Mouse (Mus musculus) cerebellum, adult 8-10 months (tissue): ENCODE measurements around the gene Dcaf12.

ENCODE experiments used
- DNase-seq: peaks from one replicate; pipeline ENCODE4 v3.0.0; 2022

The Dcaf12 gene

DNA sequence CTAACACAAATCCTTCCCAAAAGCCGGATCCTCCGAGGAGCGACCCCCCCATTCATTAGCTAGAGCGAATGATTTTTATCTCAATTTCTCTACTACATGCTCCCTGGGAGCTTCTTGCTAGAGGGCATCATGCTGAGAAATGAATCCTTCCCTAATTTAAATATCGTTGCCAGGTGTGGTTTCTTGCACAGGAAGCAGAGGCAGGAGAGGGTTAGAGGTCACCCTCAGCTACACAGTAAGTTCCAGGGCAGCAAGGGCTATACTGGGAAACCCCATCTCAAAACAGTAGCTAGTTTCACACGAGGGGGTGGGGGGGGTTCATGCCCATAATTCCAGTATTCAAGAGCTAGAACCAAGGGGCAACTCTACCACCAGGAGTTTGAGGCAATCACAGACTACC, 7.3 kb downstream of the Dcaf12 start:
- DNase-seq, result no peak

DNA sequence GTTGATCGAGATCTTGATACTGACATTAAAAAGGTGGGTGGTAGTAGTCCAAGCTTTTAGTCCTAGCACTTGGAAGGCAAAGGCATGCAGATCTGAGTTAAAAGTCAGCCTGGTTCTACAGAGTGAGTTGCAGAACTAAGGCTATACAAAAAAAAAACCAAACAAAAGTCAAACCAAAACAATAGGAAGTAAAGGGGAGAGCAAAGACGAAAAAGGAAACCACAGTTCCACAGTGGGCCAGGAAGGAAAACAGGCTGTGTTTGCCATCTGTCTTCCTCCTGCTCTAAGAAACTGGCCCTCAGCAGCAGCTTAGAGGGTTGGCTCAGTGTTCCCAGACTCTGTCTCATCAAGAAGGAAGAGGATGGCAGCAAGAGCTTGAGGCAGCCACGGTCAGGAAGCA, 10.4 kb downstream of the Dcaf12 start:
- DNase-seq, result no peak

DNA sequence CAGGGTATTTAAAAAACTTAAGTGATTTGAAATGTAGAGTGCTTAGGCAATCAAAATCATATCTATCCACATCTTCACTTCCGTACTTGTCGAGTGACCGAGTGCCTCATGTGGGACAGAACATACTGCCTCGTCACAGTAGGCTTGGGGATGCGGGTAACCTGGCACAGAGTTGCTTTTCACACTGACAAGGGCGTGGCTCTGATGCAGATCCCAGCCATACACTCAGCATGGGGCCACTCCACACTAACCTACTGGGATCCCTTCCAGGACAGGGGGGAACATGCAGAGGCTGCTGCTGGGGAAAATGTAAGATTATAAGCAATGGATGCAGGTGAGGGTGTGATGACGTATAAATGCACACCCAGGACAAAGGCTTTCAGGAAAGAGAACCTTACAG, 11.0 kb downstream of the Dcaf12 start:
- DNase-seq, result no peak

DNA sequence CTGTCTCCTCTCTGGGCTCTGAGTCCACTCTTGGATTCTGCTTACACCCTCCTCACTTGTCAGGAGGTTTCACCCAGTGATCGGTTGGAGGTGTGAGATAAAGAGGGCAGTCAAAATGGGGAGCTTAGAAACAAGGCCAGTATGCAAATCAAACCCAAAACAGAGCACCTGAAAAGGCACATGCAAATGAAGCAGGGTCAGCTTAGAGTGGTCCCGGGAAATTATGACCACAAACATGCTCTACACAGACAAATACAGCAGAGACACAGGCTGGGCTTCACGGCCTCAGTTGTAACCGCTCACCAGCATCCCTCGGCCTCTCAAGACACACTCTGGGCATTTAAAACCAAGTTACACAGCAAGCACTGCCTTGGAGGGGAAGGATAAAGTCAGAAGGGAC, 15.7 kb downstream of the Dcaf12 start:
- no peak for DNase-seq

DNA sequence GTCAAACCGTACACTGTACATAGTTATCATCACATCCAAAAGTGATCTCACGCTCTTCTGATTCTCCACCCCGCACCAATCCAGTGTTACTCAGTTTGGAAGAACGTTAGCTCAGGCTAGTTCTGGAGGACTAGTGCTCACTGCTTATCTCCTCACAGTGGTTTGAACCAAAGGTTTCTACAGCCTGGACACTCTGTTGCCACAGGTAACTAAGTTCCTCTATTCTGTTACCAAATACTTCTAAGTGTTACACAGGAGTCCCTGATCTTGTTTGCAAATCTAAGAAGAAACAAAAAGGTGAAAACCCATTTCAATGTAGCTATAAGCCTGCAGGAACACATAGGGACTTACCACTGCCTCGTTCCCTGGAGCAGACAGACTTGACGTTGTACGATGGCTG, 18.7 kb downstream of the Dcaf12 start:
- DNase-seq, result no peak

DNA sequence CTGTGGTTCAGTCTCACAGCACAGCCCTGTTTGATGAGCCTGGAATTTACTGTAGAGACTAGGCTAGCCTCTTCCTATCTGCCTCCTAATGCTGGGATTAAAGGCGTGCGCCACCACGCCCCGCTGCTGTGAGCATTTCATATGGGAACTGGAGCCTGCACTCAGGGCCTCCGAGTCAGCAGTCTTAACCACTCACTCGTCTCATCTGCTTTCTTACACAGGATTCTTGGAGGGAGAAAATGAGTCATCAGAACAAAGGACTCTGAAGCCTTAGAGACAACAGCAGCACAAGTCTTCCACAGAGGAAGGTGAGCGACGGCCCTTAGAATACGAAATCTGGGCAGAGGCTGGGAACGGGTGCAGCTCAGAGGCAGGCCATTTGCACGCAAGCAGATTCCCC, 19.2 kb downstream of the Dcaf12 start:
- no peak for DNase-seq

DNA sequence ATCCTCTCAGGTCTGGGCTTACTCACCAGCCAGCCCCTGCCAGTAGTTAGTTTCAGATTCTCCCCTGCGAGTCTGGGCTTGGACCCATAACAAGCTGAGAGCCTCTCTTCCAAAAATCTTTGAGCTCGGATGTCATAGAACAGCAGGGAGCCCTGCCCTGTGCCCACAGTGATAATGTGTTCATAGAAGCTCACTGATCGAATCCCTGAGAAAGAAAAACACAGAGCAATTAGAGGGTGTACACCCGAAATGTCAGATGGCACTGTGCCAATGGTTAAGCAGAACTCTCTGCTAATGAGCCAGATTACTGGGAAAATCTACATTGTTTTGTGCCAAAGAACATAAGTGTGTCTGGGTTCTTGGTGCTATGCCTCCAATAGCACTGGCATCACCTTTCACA, 20.8 kb downstream of the Dcaf12 start:
- no peak for DNase-seq

DNA sequence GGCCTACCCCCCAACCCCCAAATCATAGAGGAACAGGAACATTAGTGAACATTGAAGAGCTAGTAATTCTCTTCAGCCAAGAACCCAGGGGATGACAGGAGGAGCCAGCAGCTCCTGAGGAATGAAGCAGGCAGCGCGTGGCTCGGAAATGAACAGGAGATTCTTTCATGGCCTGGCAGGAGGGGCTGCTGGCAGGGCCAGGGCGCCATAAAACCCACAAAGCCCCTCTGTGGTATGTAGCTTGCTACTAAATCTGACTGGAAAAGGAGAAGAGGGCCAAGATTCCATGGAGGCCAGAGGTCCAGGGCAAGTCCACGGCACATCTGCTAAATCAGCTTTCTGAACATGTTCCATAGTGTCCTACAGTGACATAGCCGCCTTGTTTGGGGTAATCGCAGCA, 24.9 kb downstream of the Dcaf12 start:
- DNase-seq, result no peak

DNA sequence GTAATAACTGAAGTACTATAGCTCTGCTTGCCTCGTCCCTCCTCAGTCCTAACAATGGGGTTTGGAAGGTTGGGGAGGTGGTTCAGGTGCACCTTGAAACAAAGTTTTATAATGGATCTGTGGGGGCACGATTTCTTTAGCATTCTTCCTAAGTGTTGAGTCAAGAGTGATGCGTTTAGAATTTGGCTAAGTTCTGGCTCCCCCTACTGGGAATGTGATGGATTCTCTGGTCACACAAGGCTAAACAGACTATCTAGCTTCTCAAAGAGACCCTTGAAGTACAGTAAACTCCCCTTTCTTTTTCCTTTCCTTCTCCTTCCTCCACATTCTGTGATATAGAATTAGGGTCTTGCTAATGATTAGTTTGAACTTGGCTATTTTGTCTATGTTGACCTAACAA, 28.3 kb downstream of the Dcaf12 start:
- no peak for DNase-seq

- no peak for DNase-seq
Measured at GRCm38 (mm10) chr4:41284087-41284486, 30.6 kb downstream of the Dcaf12 start.

DNA sequence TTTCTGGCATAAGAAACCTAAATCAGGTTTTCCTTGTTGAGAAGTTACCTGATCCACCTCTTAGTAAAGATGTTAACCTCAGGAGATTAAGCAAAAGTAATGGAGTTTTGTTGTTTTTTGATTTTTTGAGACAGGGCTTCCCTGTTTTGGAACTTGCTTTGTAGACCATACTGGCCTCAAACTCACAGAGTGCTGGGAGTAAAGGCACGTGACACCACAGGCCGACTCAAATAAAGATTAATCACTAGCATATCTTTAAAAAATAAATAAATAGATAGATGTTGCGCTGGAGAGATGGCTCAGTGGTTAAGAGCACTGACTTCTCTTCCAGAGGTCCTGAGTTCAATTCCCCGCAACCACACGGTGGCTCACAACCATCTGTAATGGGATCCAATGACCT, 38.8 kb downstream of the Dcaf12 start:
- no peak for DNase-seq

GRCm38 (mm10) chr4:41274980-41275850, 39.5 kb downstream of the Dcaf12 start, which contains the start of gene Ubap2:
Ubap2 (minus strand) TSS chr4:41275144.
- DNase-seq, result peak; percentile 98

DNA sequence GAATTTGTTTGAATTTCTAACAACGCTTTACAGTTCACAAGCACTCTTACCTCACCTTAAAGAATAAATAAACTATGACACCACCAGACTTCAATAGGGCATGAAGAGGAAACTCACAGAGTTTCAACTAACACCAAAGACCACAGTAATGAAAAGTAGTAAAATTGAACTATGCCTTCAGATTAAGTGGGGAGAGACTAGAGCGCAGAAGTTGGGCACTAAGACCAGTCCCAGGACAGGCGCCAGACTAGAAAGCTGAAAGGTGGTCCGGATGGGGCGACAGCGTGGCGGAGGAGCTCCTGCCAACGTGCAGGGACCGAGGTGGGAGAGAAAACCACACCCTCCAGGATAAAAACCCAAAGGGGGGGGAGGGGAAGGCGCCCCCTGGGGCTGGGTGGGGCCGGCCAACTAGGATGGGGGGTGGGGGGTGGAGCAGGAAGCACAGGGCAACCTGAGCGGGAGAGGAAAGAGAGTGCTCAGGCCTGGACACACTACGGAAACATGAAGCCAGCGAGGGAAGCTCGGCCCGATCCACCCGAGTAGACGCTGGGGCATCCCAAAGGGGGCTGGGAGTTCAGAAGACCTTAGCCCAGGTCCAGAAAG, 40.2 kb downstream of the Dcaf12 start:
- DNase-seq, result no peak

GRCm38 (mm10) chr4:41268133-41268532, 46.6 kb downstream of the Dcaf12 start:
- DNase-seq, result no peak

GRCm38 (mm10) chr4:41266350-41266749, 48.3 kb downstream of the Dcaf12 start:
- no peak for DNase-seq

GRCm38 (mm10) chr4:41260691-41261090, 54.0 kb downstream of the Dcaf12 start:
- DNase-seq, result no peak

GRCm38 (mm10) chr4:41259019-41259418, 55.7 kb downstream of the Dcaf12 start:
- no peak for DNase-seq

DNA sequence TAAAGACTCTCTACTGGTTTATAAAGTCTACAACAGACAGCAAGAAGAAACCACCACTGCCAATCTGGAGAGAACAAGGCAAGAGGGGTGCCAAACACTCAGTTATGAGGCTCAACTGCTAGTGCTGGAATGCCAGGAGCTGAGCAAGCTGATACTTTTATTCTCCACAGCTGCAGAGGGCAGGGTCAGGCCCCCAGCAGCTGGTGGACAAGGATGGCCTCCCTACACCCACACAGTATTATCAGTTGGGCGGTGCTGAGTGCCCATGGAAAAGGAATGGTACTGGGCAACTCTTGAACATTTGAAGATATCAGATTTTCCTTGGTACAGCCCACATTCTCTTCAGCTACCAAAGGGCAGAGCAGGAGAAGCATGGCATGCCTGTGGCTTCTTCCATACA, 56.9 kb downstream of the Dcaf12 start:
- no peak for DNase-seq

DNA sequence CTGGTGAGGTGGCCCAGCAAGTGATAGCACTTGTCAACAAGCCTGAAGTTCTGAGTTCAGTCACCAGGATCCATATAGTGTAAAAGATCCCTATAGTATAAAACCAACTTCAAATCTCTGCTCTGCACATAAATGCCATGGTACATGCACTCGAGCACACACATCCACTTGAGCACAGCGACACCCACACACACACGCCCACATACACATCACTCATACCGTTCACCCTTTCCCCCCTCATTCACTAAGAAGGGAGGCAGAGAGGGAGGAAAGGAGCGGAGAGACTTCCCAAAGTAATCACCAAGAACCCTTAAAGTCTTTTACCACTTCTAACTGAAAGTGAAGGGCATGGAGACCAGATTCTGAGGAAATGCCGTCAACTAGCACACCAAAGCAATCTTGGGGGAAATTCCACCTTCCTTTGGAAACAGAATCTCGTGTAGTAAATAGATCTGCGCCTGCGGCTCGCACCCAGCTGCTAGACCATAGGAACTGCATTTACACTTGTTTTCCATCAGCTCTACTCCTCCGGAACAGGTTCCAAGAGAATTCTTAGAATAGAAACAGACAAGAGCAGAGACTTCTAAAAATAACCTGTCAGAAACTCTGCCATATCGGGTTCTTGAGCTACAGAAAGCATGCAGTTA, 59.0 kb downstream of the Dcaf12 start:
- DNase-seq, result peak; percentile 7

DNA sequence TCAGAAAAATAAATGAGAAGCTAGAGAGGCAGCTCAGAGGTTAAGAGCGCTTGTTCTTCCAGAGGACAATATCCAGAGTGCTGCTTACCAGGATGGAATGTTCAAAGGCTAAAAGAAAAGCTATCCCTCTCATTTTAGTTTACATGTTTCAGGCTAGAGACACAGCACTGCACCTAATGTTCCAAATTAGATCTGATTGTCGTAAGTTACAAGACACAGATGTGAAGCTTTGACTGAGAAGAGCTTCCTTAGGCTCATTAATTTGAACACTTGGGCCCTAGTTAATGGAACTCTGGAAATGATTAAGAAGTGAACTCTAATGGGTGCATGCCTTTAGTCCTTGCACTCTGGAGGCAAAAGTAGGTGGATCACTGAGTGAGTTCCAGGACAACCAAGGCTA, 60.9 kb downstream of the Dcaf12 start:
- DNase-seq, result no peak

DNA sequence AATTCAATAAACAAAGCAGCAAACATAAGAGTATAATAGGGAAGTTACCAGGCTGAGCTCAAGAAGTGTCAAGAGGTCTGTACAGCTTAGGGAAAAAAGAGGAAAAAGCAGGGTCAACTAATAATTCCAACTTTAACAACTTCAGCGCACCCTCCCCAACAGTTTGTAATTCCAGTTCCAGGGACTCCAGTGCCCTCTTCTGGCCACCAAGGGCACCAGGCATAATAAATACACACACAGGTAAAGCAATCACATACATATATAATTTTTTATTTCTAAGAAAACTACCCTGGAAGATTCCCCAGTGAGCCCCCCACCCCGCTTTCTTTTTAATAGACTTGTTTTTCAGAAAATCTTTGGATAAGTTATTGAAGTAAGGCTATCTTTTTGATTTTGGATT, 69.3 kb downstream of the Dcaf12 start:
- DNase-seq, result no peak
